Mouse (Mus musculus): ENCODE data around the gene Ppp3ca.

DNA sequence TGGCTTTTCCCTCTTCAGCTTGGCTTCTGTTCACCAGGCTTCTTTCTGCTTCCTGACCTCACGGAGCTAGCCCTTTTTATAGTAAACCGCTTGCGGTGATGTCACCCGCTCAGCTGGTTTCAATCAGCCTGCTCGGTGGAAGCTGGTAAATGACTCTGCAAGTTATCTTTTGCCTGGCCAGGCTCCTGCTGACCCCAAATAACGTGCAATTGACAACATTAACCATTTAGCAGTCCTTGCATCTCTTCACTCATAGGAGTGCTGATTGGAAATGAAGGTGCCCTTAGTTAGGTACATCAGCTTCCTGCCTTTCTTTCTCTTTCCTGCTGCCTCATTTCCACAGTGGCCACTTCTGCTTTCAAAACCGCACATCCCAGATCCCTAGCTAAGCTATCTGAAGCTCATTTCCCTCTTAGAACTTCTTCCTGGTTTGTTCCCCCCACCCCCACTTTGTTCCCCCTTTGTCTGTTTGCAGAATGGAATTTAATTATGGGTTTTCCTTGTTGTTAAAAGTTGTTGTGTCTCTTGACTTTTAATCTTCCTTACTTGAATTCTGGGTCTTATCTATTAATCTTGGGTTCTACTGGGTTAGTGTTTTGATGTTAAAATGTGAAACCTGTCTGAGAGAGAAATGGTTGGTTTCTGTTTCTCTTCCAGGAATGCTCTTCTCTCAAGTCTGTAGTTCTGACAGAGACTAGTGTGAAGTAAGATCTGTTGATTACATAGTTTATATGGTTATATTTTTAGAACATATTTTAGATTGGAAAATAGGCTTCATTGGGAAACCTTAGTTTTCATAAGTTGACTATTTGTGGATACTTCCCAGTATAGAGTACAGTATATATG lies 55.6 kb downstream of the Ppp3ca start:
- TF ChIP-seq CTCF (IDR thresholded peaks at IDR 0.05; ENCODE audit: extremely low read depth, insufficient read length, insufficient replicate concordance, low read depth, low read length), result no peak
- no peak for TF ChIP-seq POLR2A (IDR thresholded peaks at IDR 0.05; ENCODE audit: low read depth, low read length)

All from small intestine, adult 2 months (tissue).